Mouse (Mus musculus): ENCODE measurements around the gene Fbxo45. TPM values are rescaled to one million over a fixed set of nuclear protein-coding genes. Genes with fewer than 3 reads are reported as not detected.
A peak's percentile ranks its signal among the peaks of the same experiment; 100 is the strongest.

Fbxo45 gene
- polyA plus RNA-seq, 1 experiment from 2014 or later: 13.0 TPM

- Histone ChIP-seq H3K36me3 (ENCODE audit: control insufficient read depth, insufficient read depth, low read length) (no peaks in the 10 kb centered on the region), H3K4me1 (ENCODE audit: control insufficient read depth in 2 of 2, insufficient read depth in 2 of 2, low read length in 2 of 2) (no peaks in the 10 kb centered on the region), H3K4me2 (ENCODE audit: low read length) (no peak overlapping the region), H3K4me3 (ENCODE audit: control insufficient read depth in 1 of 2, insufficient read depth in 1 of 2, low read depth in 1 of 2, low read length in 2 of 2) (no peak overlapping the region), H3K9ac (ENCODE audit: low read length) (no peak overlapping the region), H3K9me3 (ENCODE audit: control insufficient read depth, low read length) (no peaks in the 10 kb centered on the region), H3K27me3 (ENCODE audit: control insufficient read depth, insufficient read depth, low read length) (no peaks in the 10 kb centered on the region), H3K27ac (replicated peaks in 1 of 2; ENCODE audit: control insufficient read depth in 1 of 2, insufficient read depth in 1 of 2, low read depth in 2 of 2, low read length in 2 of 2) (no peak overlapping the region)
- no peak for ATAC-seq (ENCODE audit: insufficient number of reproducible peaks, insufficient read depth, low FRiP score, low read depth)
- WGBS: 75% methylated on average over 6 of the region's 6 CpGs
These were observed 44.3 kb downstream of the Fbxo45 start for GRCm38 (mm10) chr16:32202681-32203080.

- H3K4me2 ChIP-seq (ENCODE audit: low read length): no peak overlapping the region
These were observed 46.0 kb downstream of the Fbxo45 start for GRCm38 (mm10) chr16:32201004-32201325.

DNA sequence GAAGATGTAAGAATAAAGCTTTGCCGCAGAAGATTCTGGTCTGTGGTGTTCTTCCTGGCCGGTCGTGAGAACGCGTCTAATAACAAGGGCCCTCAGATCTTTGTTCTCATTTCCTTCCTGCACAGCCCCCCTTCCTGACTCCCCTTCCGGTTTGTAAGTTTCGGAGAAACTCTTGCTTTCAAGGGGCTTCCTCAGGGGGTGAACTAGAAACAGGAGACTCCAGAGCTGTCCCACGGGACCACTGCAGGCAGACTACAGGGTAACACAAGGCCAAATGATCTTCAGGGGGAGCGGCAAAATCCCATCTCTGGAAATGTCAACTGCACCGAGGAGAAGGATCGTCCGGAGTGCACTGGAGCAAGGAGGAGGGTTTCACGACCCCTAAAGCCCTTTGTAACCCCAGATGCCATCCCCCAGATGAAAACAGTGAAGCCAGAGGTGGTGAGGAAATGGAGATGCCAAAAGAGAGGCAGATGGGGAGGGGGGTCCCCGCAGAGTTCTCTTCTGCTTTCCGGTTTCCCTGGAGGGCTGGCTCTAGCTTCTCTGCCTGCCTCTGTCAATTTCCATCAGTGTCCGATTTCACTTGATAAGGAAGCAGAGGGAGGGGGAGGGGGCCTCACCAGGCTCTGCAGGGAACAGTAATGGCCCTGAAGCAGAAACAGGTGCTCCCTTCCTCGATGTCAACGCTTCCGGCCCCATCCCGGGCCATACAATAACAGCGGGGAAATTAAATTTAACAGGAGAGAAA lies 46.5 kb downstream of the Fbxo45 start:
- no peaks in the 10 kb centered on the region for H3K27me3 ChIP-seq (ENCODE audit: control insufficient read depth, insufficient read depth, low read length)
- H3K4me2 ChIP-seq (ENCODE audit: low read length): no peak overlapping the region
- 69% methylated on average over 21 of the region's 21 CpGs for WGBS
- H3K36me3 ChIP-seq (ENCODE audit: control insufficient read depth, insufficient read depth, low read length): no peaks in the 10 kb centered on the region
- H3K9me3 ChIP-seq (ENCODE audit: control insufficient read depth, low read length): no peaks in the 10 kb centered on the region
- peak overlapping the region in 1 of 2 experiments; percentile 7; a peak in 1 of 4 replicates for H3K4me3 ChIP-seq (ENCODE audit: control insufficient read depth in 1 of 2, insufficient read depth in 1 of 2, low read depth in 1 of 2, low read length in 2 of 2)
- H3K9ac ChIP-seq (ENCODE audit: low read length): no peak overlapping the region; the same call in 1 of the 2 replicates
- ATAC-seq (ENCODE audit: insufficient number of reproducible peaks, insufficient read depth, low FRiP score, low read depth): no peak
- no peaks in the 10 kb centered on the region for H3K4me1 ChIP-seq (ENCODE audit: control insufficient read depth in 2 of 2, insufficient read depth in 2 of 2, low read length in 2 of 2)
- H3K27ac ChIP-seq (replicated peaks in 1 of 2; ENCODE audit: control insufficient read depth in 1 of 2, insufficient read depth in 1 of 2, low read depth in 2 of 2, low read length in 2 of 2): peak overlapping the region; percentile 14 to 67; a peak in 3 of 4 replicates

More at GRCm38 (mm10) chr16:32201004-32201325, 46.0 kb downstream of the Fbxo45 start:
- no peaks in the 10 kb centered on the region for H3K27me3 ChIP-seq (ENCODE audit: control insufficient read depth, insufficient read depth, low read length)
- ATAC-seq (ENCODE audit: insufficient number of reproducible peaks, insufficient read depth, low FRiP score, low read depth): no peak
- H3K9me3 ChIP-seq (ENCODE audit: control insufficient read depth, low read length): no peaks in the 10 kb centered on the region
- no peaks in the 10 kb centered on the region for H3K36me3 ChIP-seq (ENCODE audit: control insufficient read depth, insufficient read depth, low read length)
- no peak overlapping the region for H3K4me3 ChIP-seq (ENCODE audit: control insufficient read depth in 1 of 2, insufficient read depth in 1 of 2, low read depth in 1 of 2, low read length in 2 of 2)
- H3K27ac ChIP-seq (replicated peaks in 1 of 2; ENCODE audit: control insufficient read depth in 1 of 2, insufficient read depth in 1 of 2, low read depth in 2 of 2, low read length in 2 of 2): peak overlapping the region in 1 of 2 experiments; percentile 67; a peak in 3 of 4 replicates
- 76% methylated on average over 9 of the region's 9 CpGs for WGBS
- H3K4me1 ChIP-seq (ENCODE audit: control insufficient read depth in 2 of 2, insufficient read depth in 2 of 2, low read length in 2 of 2): no peaks in the 10 kb centered on the region
- no peak overlapping the region for H3K9ac ChIP-seq (ENCODE audit: low read length)

- Histone ChIP-seq H3K4me1 (ENCODE audit: control insufficient read depth in 2 of 2, insufficient read depth in 2 of 2, low read length in 2 of 2) (peaks cover 3% of the 10 kb centered on the region in 2 experiments; a peak in 2 of 4 replicates), H3K9ac (ENCODE audit: low read length) (no peak overlapping the region; the same call in 1 of the 2 replicates), H3K4me2 (ENCODE audit: low read length) (0 out of 2 replicates have a peak overlapping the region, but pooled peaks have one; percentile 36), H3K36me3 (ENCODE audit: control insufficient read depth, insufficient read depth, low read length) (no peaks in the 10 kb centered on the region), H3K4me3 (ENCODE audit: control insufficient read depth in 1 of 2, insufficient read depth in 1 of 2, low read depth in 1 of 2, low read length in 2 of 2) (no peak overlapping the region), H3K27me3 (ENCODE audit: control insufficient read depth, insufficient read depth, low read length) (no peaks in the 10 kb centered on the region), H3K9me3 (ENCODE audit: control insufficient read depth, low read length) (0 out of 2 replicates have a peak, but pooled peaks cover 3% of the 10 kb centered on the region), H3K27ac (replicated peaks in 1 of 2; ENCODE audit: control insufficient read depth in 1 of 2, insufficient read depth in 1 of 2, low read depth in 2 of 2, low read length in 2 of 2) (no peak overlapping the region)
- 44% methylated on average over 12 of the region's 12 CpGs for WGBS
- no peak for ATAC-seq (ENCODE audit: insufficient number of reproducible peaks, insufficient read depth, low FRiP score, low read depth)
These were observed 56.9 kb downstream of the Fbxo45 start for GRCm38 (mm10) chr16:32190011-32190441.

GRCm38 (mm10) chr16:32189109-32189508 lies 57.8 kb downstream of the Fbxo45 start:
- no peak for ATAC-seq (ENCODE audit: insufficient number of reproducible peaks, insufficient read depth, low FRiP score, low read depth)
- Histone ChIP-seq H3K9ac (ENCODE audit: low read length) (no peak overlapping the region), H3K9me3 (ENCODE audit: control insufficient read depth, low read length) (0 out of 2 replicates have a peak, but pooled peaks cover 3% of the 10 kb centered on the region), H3K4me3 (ENCODE audit: control insufficient read depth in 1 of 2, insufficient read depth in 1 of 2, low read depth in 1 of 2, low read length in 2 of 2) (no peak overlapping the region), H3K36me3 (ENCODE audit: control insufficient read depth, insufficient read depth, low read length) (no peaks in the 10 kb centered on the region), H3K27ac (replicated peaks in 1 of 2; ENCODE audit: control insufficient read depth in 1 of 2, insufficient read depth in 1 of 2, low read depth in 2 of 2, low read length in 2 of 2) (no peak overlapping the region), H3K27me3 (ENCODE audit: control insufficient read depth, insufficient read depth, low read length) (no peaks in the 10 kb centered on the region), H3K4me1 (ENCODE audit: control insufficient read depth in 2 of 2, insufficient read depth in 2 of 2, low read length in 2 of 2) (peaks cover 3% of the 10 kb centered on the region in 2 experiments; a peak in 2 of 4 replicates), H3K4me2 (ENCODE audit: low read length) (no peak overlapping the region)
- 48% methylated on average over 6 of the region's 6 CpGs for WGBS

GRCm38 (mm10) chr16:32186056-32186455 lies 60.9 kb downstream of the Fbxo45 start:
- H3K4me1 ChIP-seq (ENCODE audit: control insufficient read depth in 2 of 2, insufficient read depth in 2 of 2, low read length in 2 of 2): peaks cover 3% of the 10 kb centered on the region in 2 experiments; a peak in 2 of 4 replicates
- H3K36me3 ChIP-seq (ENCODE audit: control insufficient read depth, insufficient read depth, low read length): no peaks in the 10 kb centered on the region
- H3K9me3 ChIP-seq (ENCODE audit: control insufficient read depth, low read length): no peaks in the 10 kb centered on the region
- H3K4me3 ChIP-seq (ENCODE audit: control insufficient read depth in 1 of 2, insufficient read depth in 1 of 2, low read depth in 1 of 2, low read length in 2 of 2): no peak overlapping the region
- H3K27ac ChIP-seq (replicated peaks in 1 of 2; ENCODE audit: control insufficient read depth in 1 of 2, insufficient read depth in 1 of 2, low read depth in 2 of 2, low read length in 2 of 2): no peak overlapping the region
- no peak overlapping the region for H3K4me2 ChIP-seq (ENCODE audit: low read length)
- H3K27me3 ChIP-seq (ENCODE audit: control insufficient read depth, insufficient read depth, low read length): no peaks in the 10 kb centered on the region
- WGBS: 92% methylated on average over 5 of the region's 5 CpGs
- ATAC-seq (ENCODE audit: insufficient number of reproducible peaks, insufficient read depth, low FRiP score, low read depth): no peak
- no peak overlapping the region for H3K9ac ChIP-seq (ENCODE audit: low read length)
